Mouse (Mus musculus) cerebellum, adult 9-11 months (tissue): ENCODE measurements around the gene Adamtsl1.

ENCODE experiments used
- DNase-seq: peaks from one replicate; pipeline ENCODE4 v3.0.0; 2022

Gene Adamtsl1

DNA sequence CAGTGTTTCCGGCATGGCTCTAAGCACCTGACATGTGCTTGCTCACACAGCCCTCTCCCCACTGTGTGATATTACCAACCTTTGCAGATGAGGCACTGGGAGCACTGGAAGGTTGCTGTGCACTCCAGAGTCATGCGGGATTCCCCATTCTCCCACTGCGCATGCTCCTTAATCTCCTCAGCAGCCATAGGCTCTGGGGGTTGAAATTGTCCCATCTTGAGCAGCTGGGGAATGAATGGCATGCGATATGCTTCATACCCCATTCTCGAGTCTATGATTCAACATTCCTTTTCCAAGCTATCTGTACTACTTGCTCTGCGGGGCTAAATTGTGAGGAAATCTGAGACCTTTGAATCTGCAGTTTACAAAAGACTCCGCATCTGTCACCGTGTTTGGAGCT, 812.7 kb downstream of the Adamtsl1 start:
- DNase-seq = no peak

DNA sequence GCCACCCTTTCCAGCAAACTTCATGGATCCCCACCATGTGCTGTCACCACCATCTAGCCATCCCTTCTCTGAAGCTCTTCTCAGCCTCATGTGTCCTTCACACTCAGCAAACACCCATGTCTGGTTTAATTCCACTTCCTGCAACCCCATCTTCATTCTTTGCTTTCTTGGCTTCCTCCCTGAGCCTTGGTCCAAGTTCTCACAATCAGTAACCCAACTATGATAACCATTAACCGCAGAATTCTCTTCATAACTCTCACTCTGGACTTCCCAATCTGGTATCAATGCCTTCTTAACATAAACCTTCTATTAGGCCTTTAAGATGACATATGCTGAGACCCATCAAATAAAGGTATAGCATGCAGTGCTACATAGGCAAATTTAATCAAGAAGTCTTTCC, 815.5 kb downstream of the Adamtsl1 start:
- DNase-seq = no peak

GRCm38 (mm10) chr4:86335861-86336415, 822.0 kb downstream of the Adamtsl1 start:
- DNase-seq = no peak

- DNase-seq = no peak
These were observed 823.3 kb downstream of the Adamtsl1 start for GRCm38 (mm10) chr4:86337216-86337765.

GRCm38 (mm10) chr4:86349341-86349740, 835.4 kb downstream of the Adamtsl1 start:
- no peak for DNase-seq

GRCm38 (mm10) chr4:86352121-86352520, 838.1 kb downstream of the Adamtsl1 start:
- no peak for DNase-seq

DNA sequence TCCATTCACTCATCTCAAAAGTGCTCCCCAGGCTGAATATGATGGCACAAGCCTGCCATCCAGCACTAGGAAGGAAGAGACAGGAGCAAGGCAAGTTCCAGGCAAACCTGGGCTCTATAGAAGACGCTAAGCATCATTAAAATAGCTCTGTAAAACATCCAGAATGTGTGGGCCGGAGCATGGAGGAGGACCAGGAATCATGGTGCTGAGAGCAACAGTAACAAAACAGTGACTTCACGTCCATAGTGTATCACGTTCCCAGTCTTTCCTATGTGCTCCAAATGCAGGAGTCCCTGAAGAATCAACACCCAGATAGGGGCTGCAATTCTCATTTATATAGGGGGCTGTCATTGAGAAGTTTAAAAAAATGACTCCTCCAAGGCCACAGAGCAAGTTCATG, 839.6 kb downstream of the Adamtsl1 start:
- no peak for DNase-seq

GRCm38 (mm10) chr4:86359398-86359797, 845.4 kb downstream of the Adamtsl1 start:
- DNase-seq = no peak

DNA sequence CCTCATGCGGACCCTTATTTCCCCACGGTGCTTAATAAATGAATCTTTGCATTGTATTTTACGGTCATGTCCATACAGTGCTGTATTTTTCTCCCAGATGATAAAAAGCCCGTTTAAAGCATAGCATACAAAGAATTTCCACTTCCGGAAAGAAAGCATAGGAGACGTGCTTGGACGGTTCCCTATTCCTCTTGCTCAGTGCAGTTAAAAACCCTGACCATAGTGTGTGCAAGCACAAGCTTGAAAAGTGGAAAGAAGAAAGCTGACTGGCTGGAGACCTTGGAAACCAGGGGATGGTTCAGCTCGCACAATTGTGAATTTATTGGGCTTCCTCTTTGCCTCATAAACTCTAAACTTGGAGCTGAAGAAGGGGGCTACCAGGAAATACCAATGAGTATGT, 855.1 kb downstream of the Adamtsl1 start:
- no peak for DNase-seq

- no peak for DNase-seq
These were observed 859.2 kb downstream of the Adamtsl1 start for GRCm38 (mm10) chr4:86373166-86373565.

- DNase-seq = no peak
These were observed 869.2 kb downstream of the Adamtsl1 start for GRCm38 (mm10) chr4:86383124-86383523.

DNA sequence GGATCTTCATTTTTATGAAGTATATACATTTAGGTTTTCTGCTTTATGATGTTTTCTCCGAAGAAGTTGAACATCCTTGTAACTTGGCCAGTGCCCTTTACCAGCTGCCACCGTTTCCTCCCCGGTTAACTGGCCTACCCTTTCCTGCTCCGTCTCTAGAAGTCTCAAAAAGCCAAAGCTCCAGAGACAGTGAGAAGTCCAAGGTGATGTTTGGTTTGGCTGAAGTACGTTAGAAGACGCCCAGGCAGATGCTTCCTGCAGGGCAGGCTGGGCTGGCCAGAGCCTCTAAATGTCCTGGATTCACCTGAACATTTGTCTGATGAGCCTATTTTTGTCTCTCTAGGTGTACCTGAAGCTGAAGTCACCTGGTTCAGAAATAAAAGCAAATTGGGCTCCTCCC, 871.1 kb downstream of the Adamtsl1 start:
- DNase-seq = no peak

DNA sequence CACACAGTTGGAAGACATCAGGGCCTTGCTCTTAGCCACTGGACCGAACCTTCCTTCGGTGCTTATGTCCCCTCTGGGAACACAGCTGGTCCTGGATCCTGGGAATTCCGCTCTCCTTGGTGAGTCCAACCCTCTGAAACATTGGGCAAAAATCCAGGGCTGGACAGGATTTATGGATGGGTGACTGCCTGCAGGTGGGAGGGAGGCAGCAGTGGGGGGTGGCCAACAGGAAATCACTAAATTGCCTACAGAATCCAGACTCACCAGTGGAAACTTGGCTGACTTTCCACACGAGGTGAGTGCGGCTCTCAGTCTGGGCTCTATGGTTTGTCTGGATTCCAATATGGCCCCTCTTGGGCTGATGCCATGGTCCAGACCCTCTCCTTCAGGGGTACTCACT, 874.5 kb downstream of the Adamtsl1 start:
- peak; percentile 5 for DNase-seq

- DNase-seq = no peak
These were observed 877.2 kb downstream of the Adamtsl1 start for GRCm38 (mm10) chr4:86391176-86391575.

- no peak for DNase-seq
These were observed 881.7 kb downstream of the Adamtsl1 start for GRCm38 (mm10) chr4:86395636-86396035.

GRCm38 (mm10) chr4:86396672-86397288, 882.8 kb downstream of the Adamtsl1 start:
- no peak for DNase-seq

- DNase-seq = no peak
These were observed 883.5 kb downstream of the Adamtsl1 start for GRCm38 (mm10) chr4:86397470-86397869.

GRCm38 (mm10) chr4:86401116-86401515, 887.1 kb downstream of the Adamtsl1 start:
- DNase-seq = no peak

GRCm38 (mm10) chr4:86406501-86407199, 892.7 kb downstream of the Adamtsl1 start:
- DNase-seq = no peak

DNA sequence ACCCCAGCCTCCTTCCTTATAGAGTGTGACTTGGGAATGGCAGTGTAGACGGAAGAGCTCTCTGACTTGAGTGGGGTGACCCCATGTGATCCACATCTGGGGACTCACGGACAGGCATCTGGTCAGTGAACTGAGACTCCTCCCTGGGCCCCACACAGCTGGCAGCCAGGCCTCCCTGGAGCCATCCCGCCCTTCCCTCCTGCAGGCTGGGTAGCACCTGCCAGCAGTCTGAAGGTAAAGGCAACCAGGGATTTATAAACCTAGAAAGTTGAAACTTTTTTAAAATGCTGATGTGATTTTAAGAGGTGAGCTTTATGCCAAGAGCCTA, 893.2 kb downstream of the Adamtsl1 start:
- no peak for DNase-seq

- no peak for DNase-seq
These were observed 894.4 kb downstream of the Adamtsl1 start for GRCm38 (mm10) chr4:86408421-86408820.

DNA sequence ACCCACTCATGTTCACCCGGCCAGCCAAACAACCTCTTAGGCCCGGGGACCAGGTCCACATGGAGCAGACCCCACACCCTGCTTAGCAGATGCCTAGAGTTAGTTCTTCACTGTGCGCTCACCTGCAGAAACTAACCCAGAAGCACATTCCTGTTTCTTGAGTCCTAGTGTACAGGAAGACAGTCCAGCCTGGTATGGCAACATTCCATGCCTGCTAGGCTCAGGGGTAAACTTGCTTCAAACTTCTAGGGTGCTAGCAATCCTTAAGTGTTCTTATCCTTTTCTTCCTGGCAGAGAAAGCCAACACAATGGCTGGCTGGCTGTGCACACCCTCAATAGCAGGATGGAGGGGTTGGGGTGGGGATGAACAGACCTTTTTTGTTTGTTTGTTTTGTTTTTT, 897.0 kb downstream of the Adamtsl1 start:
- no peak for DNase-seq

- no peak for DNase-seq
These were observed 899.4 kb downstream of the Adamtsl1 start for GRCm38 (mm10) chr4:86413388-86413787.

GRCm38 (mm10) chr4:86416401-86417025, 902.5 kb downstream of the Adamtsl1 start:
- no peak for DNase-seq
